Mouse (Mus musculus) MEL (cell line): ENCODE measurements around the gene Samd4.

Experiments
- CHD2 ChIP-seq: IDR thresholded peaks from 2 replicates; pipeline ENCODE4 v1.6.1; 2011; ENCODE audit warnings: low read length, improper control_type of control experiment
- CTCF ChIP-seq, 3 experiments: IDR thresholded peaks in 2 of 3; conservative IDR thresholded peaks in 1 of 3; 2 replicates each; pipeline ENCODE4 v1.5.1; 2011 to 2012; ENCODE audit warnings: low read length in 3 of 3, low read depth in 2 of 3, mild to moderate bottlenecking in 2 of 3, improper control_type of control experiment in 1 of 3, inconsistent platforms in 1 of 3, mixed read lengths in 1 of 3, moderate library complexity in 1 of 3; ENCODE audit not compliant: control insufficient read depth in 1 of 3, insufficient read depth in 1 of 3, poor library complexity in 1 of 3, severe bottlenecking in 1 of 3
- EP300 ChIP-seq, 2 experiments: IDR thresholded peaks; 2 replicates each; pipeline ENCODE4 v1.6.1; 2011; ENCODE audit warnings: improper control_type of control experiment in 2 of 2, low read length in 2 of 2, low read depth in 1 of 2, mild to moderate bottlenecking in 1 of 2
- ETS1 ChIP-seq: IDR thresholded peaks from 2 replicates; pipeline ENCODE4 v1.6.1; 2012; ENCODE audit warnings: low read depth, mild to moderate bottlenecking, inconsistent platforms, low read length, improper control_type of control experiment, moderate library complexity
- HCFC1 ChIP-seq: IDR thresholded peaks from 2 replicates; pipeline ENCODE4 v1.6.1; 2012; ENCODE audit warnings: low read depth, mild to moderate bottlenecking, inconsistent platforms, low read length, improper control_type of control experiment, moderate library complexity
- MXI1 ChIP-seq: IDR thresholded peaks from 2 replicates; pipeline ENCODE4 v1.6.1; 2011; ENCODE audit warnings: mild to moderate bottlenecking, low read depth, low read length, improper control_type of control experiment
- MYB ChIP-seq: IDR thresholded peaks from 2 replicates; pipeline ENCODE4 v1.6.1; 2011; ENCODE audit warnings: mild to moderate bottlenecking, low read depth, low read length, improper control_type of control experiment
- POLR2A ChIP-seq, 2 experiments: IDR thresholded peaks; 2 replicates each; pipeline ENCODE4 v1.6.1; 2011 to 2012; ENCODE audit warnings: low read length in 2 of 2, mild to moderate bottlenecking in 2 of 2, control low read depth in 1 of 2, improper control_type of control experiment in 1 of 2, low read depth in 1 of 2, moderate library complexity in 1 of 2; ENCODE audit not compliant: control insufficient read depth in 1 of 2, insufficient read depth in 1 of 2, poor library complexity in 1 of 2
- POLR2AphosphoS2 ChIP-seq: IDR thresholded peaks from 2 replicates; pipeline ENCODE4 v1.6.1; 2011; ENCODE audit warnings: low read length, improper control_type of control experiment
- SMC3 ChIP-seq: IDR thresholded peaks from 2 replicates; pipeline ENCODE4 v1.6.1; 2011; ENCODE audit warnings: low read depth, low read length, improper control_type of control experiment
- USF1 ChIP-seq: IDR thresholded peaks from 2 replicates; pipeline ENCODE4 v1.6.1; 2014; ENCODE audit warnings: low read depth, mild to moderate bottlenecking, inconsistent platforms, low read length, improper control_type of control experiment, moderate library complexity
- ZKSCAN1 ChIP-seq: IDR thresholded peaks from 2 replicates; pipeline ENCODE4 v1.6.1; 2012; ENCODE audit warnings: low read depth, mild to moderate bottlenecking, inconsistent platforms, low read length, improper control_type of control experiment, moderate library complexity

DNA sequence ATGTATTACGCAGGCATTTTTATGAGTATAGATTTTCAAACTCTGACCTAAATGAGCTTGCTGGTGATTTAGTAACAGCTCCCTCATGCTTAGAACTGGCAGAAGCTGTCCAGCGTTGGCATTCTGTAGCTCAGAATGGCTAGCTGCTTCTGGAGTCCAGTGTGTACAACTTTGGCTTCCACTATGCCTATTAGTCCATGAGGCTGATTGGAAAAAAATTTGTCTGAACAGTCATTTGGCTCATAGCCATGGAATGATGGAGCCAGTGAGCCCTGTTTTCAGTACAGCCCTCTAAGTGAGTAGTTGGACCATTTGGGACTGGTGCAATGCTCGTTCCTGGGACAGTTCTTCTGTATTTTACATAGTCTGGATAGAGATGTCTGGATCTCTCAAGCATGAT is 34.9 kb downstream of the Samd4 start:
- TF ChIP-seq POLR2A (IDR thresholded peaks at IDR 0.05; ENCODE audit: control insufficient read depth in 1 of 2, insufficient read depth in 1 of 2, low read depth in 1 of 2, low read length in 2 of 2, poor library complexity in 1 of 2) (no peak), MYB (no peak), CHD2 (no peak), ZKSCAN1 (no peak), ETS1 (no peak), CTCF (IDR thresholded peaks at IDR 0.05 in 2 of 3, conservative IDR thresholded peaks at IDR 0.05 in 1 of 3; ENCODE audit: control insufficient read depth in 1 of 3, insufficient read depth in 1 of 3, low read depth in 2 of 3, low read length in 3 of 3, poor library complexity in 1 of 3, severe bottlenecking in 1 of 3) (no peak), SMC3 (no peak), MXI1 (no peak), USF1 (no peak), POLR2AphosphoS2 (no peak), HCFC1 (no peak), EP300 (IDR thresholded peaks at IDR 0.05; ENCODE audit: low read depth in 1 of 2, low read length in 2 of 2) (no peak)
